Mouse (Mus musculus) right cerebral cortex, postnatal 14 days (tissue): ENCODE measurements around the gene Gm28047.
"Not testable (repeated sequence)": the region's sequence is repeated elsewhere in the genome, so short reads cannot be mapped to it uniquely, and the experiment has no call there.

Experiments used
- DNase-seq: peaks from one replicate; pipeline ENCODE4 v3.0.0; 2022

Gm28047 gene

DNA sequence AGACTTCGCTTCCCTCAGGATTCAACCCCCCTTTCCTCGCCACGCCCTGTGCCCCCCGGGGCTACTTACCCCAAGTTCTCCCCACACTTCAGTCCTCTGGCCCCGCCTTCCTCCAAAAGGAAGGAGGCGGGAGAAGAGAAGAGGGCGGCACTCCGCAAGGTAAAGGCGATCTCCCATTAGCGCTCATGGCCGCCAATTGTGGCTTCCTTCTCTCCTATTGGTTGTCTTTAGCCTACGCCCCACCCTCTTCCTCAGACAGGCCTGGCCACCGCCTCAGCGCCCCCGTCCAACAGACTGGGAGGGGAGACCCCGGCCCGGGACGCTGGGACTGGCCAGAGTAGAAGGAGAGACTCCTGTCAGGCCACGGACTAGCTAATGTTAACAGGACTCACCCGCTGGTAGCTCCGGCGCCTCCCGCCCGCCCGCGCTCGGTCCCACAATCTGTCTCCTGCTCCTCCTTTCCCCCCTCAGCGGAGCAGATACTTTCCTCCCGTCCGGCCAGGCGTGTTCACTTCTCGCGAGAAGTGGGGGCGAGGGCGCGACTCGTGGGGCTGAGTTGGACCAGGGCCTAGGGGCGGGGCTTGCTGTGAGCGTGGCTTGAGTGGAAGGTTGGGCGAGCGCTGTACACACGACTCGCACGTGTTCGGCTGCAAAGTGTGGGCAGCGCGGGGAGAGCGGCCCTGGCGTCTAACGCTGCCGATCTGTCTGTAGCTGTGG, at the start of gene Gm28047, which contains the start of gene Atf7:
Gene Gm28047, minus strand, starts transcription at position 98 of the 717 bp plus-strand sequence.
Gene Atf7, minus strand, starts transcription at position 495 of the 717 bp plus-strand sequence.
- peak; percentile 100 for DNase-seq

DNA sequence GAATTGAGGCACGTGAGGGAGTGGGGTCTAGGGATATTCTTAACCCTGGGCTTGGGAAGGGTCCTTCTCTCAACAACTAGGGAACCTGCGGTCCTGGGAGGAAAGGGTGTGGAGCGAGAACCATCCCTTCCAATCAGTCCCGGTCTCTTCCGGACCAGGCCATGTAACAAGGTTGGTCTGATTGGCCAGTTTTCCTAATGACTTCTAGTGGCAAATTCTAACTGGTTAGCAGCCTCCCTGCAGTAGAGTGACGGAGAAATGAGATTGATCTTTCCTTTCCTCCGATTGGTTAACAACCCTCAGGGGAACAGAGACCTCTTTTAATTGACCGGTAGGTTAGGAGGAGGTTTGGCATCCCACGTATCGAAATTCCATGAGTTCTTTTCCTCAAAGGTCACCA, 48.7 kb upstream of the Gm28047 start:
- no peak for DNase-seq

DNA sequence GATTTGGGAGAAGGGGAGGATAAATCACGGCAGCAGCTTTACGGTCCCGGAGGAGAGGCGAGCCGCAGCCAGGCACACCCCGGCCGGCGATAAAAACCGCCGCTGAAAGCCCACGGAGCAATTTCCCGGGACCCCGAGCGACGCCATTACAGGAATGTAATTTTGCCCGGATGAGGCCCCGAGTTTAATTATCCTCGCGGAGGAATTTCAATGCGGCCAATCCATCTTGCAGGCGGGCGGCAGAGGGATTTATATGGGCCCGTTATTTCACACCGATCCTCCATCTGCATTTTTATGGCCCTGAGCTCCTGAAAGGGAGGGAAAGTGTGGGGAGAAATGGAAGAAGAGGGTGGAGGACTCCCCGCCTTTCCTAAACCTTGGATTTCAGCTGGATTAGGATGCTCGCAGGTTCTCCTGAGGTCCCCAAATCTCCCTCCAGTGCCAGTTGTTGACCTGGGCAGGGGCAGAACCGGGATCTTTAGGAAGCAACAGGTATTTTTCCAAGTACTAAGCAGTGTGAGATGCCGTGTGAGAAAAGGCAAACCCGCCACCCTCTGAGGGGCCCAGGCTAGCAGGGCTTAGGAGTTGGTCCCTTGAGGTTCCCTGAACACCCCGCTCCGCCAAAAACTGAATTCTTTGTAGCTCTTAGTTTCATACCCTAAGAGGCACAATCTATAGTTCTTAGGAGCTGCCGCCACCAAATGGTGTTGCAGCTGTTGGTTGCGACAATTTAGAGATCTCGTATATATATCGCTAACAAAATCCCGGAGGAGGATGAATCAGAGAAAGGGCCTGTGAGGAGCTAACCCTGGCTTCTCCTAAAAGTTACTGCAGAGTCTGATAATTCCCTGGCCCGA, 47.6 kb upstream of the Gm28047 start, which contains the start of gene Atp5g2:
Gene Atp5g2, minus strand, starts transcription at position 138 of the 857 bp plus-strand sequence.
- peak; percentile 37 for DNase-seq

DNA sequence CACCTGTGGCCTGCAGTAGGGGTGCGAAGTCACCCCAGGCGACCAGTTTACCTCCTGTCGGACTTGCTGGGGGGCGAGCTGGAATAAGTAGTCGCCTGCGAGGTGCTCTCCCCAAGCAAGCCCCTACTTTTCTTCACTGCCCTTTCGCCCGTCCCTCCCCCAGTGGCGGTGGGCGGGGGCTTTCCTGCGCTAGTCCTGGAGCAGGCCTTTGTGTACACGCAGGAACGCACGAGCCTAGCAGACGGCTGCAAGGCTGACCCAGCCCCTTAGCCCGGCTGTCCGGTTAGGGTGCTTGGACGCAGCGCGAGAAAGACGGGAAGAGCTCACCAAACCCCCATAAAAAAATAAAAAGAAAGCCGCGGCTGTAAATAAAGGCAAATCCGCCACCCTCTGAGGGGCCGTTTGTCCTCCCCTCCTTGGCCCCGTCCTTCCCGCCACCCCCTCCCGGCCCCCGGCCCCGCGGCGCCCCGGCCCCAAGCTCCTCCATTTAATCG, 46.9 kb upstream of the Gm28047 start:
- peak; percentile 73 for DNase-seq

DNA sequence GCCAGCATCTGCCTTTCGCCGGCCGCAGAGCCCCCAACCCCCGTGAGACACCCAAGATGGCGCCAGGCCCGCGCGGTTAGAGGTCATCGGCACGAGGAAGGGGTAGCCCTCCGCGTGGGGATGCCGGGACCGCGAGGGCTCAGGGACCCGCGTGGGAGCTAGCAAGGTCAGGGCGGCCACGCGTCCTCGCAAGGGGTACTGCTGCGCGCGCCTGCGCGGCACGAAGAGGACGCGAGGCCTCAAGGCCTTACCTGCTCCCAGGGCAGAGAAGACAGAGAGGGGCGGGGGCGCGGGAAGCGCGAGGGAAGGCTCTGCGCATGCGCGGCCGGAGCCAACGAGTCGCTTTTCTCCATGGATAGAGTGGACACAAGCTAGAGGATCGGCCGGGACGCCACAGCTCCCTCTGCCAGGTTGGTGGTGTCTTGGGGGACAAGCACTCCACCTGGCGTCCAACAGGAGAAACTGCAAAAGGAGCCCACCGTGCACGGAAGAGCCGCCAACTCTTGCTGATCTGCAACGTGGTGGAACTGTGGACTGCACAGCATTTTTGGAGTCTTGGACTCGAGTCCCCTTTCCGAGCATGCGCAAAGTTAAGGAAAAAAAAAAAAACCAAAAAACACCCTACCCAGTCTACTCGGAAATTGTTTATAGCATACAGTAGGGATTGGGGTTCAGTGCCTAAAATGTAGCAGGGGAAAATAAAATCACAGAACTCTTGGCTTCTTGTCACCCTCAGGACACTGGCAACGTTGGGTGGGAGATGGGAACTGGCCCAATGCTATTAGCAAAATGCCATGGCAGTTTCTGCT, 46.1 kb upstream of the Gm28047 start:
- DNase-seq: peak; percentile 97

DNA sequence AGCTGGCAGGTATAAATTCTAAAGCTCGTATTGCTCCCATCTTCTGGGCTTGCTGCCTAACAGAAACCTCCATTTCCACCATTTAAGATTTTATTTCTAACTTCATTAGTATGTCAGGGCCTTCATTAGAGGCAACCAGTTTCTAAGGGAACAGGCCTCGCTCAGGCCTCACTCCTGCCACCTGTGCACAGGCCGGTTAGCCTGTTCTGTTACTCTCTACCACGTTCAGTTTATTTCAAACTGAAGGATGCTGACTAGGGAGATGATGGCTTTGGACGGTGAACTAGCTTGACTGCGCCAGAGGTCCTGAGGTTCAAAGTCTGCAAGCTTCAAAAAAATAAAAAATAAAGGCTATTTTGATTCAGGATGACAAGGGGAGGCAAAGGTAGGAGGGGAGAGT, 45.4 kb upstream of the Gm28047 start:
- DNase-seq: no peak

DNA sequence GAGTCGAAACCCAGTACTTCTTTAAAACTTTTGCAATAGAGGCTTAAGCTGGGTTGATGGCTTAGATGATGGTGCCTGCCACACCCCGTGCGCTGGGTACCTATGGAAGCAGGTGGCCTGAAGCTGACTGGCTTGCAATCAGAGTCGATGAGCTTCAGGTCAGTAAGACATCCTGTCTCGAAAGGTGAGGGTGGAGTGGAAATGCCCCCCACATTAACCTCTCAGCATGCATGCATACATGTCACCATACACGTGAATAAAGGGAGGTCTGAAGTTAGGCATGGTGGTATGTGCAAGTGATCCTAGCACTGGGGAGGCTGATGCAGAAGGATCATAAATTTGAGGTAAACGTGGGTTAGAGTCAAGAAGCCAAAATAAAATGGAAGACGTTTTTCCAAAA, 44.7 kb upstream of the Gm28047 start:
- no peak for DNase-seq

DNA sequence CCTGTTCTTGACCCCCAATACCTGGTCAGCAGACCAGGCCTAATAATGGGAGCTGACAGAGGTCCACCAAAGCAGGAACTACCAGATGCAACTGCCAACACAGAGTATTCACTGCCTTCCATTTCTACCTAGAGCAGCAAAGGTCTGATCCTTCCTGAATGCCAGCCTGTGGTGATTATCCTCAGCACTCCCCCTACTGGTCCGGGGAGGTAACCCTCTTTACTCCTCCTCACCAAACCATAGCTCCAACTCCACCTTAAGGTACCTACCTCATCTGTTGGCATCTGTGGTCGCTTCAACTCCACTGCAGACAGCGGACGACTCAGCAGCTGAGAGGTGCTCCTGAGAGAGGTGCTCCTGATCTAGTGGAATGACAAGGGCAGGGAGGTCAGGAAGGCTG, 40.6 kb upstream of the Gm28047 start:
- peak; percentile 60 for DNase-seq

DNA sequence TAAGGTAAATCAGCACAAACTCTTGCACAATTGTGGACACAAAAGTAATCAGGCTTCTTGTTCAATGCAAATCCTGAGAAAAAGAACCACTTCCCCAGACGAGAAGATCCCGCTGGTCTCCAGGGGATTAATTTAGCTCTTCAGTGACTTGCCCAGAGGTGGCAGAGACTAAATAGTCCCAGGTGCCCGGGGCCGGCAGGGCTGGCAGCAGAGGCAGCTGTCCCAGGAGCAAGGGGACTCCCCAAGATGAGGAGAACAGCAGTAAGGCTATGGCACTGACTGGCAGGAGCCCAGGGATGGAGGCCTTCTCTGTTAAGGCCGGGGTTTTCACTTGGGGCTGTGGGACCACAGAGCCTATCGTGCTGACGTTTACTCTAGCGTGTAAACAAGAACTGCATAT, 39.0 kb upstream of the Gm28047 start:
- no peak for DNase-seq

DNA sequence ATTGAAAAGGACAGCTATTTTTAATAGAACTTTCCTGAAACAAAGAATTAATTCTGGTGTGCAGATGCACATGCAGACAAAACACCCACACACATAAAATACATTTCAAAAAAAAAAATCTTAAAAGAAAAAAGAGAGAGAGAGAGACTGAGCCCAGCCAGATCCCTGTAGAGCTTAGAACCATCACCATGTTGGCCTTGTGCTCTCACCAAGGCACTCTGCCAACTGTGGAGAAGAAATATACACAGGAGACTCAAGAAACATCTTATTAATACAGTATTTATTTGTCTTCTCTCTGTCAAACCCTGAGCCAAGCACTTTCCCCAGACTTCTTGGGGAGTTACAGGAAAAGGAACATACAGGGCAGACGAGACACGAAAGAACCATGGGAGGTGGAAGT, 37.7 kb upstream of the Gm28047 start:
- not testable (repeated sequence) for DNase-seq

DNA sequence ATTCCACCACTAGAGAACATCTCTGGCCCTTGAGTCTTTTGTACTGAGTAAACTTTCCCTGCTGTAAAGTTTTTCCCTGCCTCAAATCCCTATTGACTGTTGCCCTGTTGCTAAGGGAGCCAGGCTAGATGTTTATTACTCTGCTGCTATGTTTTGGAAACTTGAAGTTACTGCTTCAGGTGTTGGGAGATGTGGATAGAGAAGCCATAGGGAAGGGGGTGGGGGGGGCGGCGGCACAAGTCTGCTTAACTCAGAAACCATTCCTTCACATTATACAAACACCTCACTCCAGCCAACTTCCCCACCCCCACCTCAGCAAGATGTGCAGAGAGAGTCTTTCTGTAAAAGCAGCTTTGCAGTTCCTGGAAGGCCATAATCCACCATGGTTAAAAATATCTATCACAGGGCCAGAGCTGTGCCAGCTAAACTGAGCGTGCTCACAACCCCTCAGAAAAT, 33.1 kb upstream of the Gm28047 start:
- DNase-seq: no peak

DNA sequence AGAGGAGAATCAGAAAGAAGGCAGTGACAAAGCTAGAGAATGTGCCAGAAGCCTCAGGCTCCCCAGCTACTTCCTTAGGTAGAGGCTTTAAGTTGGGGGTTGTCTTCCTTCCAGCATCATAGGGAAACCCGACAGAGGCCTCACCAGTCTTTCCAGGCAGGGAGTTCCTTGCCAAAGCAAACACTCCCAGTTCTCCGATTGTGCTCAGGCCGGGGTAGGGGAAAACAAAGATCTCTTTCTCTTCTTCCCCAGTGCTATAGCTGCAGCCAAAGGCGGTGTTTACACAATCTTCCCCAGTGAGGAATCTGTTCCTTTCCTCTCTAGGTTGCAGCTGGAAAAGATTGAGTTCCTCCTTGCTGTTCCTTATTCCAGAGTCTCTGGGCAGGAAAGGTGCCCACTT, 31.8 kb upstream of the Gm28047 start:
- DNase-seq: no peak

DNA sequence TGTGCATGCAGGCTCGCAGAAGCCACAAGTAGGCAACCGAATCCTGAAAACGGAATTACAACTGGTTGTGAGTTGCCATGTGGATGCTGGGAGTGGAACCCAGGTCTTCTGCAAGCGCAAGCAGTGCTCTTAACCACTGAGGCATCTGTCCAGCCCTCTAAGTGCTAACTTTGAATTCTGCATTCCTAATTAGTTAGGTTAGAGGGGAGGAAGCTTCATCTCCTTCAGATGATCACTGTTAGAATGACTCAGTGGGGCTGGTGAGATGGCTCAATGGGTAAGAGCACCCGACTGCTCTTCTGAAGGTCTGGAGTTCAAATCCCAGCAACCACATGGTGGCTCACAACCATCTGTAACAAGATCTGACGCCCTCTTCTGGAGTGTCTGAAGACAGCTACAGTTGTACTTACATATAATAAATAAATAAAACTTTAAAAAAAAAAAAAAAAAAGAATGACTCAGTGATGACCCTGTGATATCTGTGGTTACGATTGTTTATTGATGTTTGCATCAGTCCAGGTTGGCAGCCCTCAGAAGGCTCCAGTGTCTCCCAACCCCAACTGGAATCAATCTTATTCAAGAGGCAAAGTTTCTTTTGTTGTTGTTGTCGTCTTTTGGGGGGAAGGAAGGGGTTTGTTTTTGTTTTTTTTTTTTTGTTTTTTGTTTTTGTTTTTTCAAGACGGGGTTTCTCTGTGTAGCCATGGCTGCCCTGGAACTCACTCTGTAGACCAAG, 27.2 kb upstream of the Gm28047 start:
- not testable (repeated sequence) for DNase-seq

DNA sequence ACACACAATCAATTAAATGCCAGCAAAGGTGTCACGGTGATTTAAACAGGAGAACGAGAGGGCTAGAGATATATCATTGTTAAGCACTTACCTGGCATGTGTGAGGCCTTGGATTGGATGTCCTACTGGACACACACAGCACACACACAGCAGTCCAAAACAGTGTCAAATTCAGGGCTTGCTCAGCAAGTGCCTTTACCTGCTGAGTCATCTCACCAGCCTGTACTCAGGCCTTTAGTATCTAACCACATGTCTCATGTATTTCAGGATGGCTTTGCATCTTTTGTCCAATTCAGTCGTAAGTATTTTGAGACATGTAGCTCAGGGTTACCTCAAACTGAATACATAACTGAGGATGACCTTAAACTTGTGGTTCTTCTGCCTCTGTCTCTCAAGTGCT, 26.2 kb upstream of the Gm28047 start:
- no peak for DNase-seq

DNA sequence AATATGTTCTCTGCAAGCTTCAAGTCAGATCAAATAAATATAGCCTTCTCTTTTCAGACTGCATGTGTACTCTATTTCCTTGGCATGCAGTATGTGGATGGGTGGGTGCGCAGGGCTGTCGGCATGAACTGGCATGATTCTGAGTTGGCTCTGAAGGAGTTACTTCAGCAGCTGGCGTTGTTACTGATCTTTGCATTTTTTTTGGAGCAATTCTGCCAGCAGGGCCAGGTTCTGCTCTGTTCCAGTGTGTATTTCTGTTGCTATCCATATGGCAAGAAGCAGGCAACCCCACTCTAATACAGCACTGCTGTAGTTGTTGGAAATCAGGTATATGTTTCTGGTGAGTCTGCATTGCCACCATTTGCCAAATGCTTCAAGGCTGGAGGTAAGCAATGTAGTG, 10.9 kb upstream of the Gm28047 start:
- DNase-seq: peak; percentile 17

DNA sequence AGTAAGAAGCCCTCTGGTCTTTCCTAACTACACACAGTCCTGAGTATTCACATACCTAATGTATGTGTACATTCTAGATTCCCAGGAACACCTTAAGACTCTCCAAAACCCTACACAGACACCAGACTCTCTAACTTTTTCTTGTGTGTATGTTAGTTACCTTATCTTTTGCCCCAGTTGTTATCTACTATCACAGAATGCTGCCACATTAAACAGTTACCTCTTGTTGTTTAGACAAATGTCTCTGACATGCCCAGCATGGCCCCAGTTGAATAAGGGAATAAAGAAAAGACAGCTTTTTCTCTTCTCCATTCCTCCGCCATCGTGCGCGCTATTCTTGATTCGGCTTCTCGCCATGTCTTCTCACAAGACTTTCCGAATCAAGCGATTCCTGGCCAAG, 9.8 kb upstream of the Gm28047 start:
- DNase-seq: no peak

DNA sequence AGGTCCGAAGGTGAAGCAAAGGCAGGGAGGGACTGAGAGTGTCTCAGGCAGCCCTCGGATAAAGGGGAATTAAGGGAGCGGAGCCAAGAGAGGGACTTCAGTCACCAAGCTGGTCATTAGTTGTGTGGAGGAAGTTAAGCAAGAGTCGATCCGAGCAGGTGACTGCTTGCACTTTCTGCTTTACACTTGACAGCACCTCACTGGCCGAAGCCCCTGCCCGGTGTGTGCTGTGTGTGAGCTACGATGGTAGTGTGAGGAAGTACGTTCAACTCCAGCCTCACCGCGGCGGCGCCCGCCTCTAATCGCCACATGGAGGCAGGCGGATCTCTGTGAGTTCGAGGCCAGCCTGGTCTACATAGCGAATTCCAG, 804 bp upstream of the Gm28047 start:
- peak; percentile 47 for DNase-seq

DNA sequence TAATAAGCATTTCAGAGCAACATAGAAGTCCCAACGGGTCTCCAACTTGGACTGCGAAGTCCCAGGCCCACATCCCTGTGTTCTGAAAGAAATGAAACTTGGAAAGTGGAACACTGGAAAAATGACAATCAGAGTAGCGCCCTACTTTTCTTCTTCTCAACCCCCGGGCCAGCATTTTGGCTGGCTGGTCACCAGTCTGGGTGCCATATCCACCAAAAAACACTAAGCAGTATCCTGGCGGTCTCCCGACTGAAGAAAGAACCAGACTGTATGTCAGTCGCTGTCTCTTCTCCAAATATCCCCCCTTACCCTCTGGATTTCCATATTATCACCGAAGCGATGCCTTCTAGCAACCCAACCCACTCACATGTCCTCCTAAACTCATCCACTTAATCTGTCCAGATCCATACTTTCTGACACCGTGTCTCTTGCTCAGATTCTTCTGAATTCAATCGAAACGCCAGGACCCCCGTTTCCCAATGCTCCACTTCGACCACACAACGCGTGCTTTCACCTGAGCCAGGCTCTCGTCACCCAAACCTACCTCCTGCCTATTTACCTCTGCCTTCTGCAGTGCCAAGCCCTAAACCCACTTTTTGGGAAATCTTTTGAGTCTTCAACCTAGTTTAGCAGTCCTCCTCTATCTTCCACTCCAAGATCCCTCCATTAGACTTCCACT, 437 bp downstream of the Gm28047 start:
- DNase-seq: no peak

DNA sequence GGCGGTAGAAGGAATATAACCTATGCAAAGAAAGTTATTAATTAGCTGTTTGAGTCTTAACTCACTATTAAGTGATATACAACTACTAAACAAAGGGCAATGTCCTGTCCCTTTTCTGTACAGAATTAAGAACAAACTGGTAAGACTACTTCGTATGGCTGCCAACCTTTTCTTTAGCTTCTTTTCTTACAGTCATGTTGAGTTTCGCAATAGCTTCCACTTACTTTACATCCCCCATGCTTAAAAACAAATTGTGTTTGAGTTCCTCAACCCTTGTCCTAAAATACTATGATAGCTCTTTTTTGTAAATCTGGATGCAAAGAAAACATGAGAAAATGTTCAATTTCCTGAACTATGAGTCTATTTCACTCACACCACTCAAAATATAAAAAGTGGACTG, 1.7 kb downstream of the Gm28047 start:
- DNase-seq: no peak

DNA sequence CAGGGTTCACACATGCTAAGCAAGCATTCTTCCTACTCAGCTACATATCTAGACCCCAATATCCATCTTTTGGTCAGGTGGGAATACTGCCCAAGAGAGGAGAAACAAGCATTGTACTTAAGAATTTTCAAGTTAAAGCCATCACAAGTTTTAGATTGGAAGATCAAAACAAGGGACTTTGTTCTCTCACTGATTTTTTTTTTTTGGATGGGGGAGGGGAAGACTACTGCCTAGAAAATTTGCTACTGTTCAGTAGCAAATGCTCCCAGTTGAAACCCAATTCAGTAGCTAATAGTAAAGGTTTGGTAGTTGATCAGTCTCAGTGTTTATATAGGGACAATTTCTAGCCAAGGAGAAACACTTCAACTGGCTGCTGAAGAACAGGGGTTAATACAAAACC, 2.3 kb downstream of the Gm28047 start:
- DNase-seq: no peak

DNA sequence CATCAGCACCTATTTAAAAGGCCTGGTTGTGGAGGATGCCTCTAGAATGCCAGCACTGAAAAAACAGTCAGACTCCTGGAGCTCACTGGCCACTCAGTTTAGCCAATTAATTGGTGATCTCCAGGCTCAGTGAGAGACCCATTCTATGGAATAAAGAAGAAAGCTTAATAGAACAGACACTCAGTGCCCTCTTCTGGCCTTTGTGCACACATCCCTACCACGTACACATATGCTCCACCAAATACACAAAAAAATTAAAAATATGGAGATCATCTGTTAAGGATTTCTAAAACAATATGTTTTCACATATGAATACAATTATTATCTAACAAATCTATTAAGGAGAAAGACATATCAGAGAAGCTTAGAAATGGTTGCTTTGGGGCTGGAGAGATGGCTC, 4.1 kb downstream of the Gm28047 start:
- DNase-seq: no peak

DNA sequence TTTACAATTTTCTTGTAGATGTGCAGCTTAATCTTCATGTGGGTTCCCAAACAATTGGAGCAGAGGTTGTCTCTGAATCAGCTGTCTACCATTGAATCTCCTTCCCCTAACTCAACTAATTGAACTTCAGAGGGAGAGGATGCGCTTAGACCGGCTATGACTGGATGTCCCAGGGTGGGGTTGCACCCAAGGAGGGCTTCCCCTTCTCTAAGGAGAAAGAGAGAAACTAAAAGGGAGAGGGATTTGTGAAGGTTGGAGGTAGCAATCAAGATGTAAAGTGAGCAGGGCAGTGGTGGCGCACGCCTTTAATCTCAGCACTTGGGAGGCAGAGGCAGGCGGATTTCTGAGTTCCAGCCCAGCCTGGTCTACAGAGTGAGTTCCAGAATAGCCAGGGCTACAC, 5.4 kb downstream of the Gm28047 start:
- DNase-seq: no peak
